Mouse (Mus musculus): ENCODE results near the gene Alpk1. TPM values are rescaled to one million over a fixed set of nuclear protein-coding genes. Genes with fewer than 3 reads are reported as not detected.
A peak's percentile ranks its signal among the peaks of the same experiment; 100 is the strongest.

Alpk1 gene
- polyA plus RNA-seq, 1 experiment, result 5.5 TPM

DNA sequence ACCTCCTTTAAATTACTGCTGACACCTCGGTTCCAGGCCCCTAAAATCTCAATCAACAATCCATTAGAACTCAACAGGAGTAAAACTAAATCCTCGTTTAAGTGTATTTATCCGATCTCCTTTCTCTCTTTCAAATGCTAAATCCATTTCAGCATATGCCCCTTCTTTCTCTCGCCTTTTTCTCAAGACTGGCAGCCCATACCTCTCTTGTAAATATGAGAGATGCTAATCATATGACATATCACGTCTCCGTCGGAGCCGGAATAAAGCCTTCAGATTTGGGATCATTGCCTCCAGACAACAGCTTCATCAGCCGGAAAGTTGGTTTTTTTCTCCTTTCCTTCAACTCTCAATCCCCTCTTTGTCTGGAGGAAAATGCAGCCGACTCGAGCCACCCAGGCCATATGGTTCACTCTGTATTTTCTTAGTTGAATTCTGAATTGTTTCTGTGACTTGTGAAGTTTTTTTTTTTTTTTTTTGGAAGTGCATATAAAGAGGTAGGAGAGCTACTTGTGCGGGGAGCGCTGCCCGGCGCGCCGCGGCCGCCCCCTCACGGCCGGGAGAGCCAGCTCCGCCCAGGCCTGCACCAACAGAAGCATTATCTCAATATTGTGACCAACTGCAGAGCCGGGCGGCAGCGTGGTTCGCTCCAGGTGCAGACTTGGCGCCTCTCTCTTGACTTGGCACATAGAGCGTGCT lies 154.5 kb downstream of the Alpk1 start:
- 2% methylated on average over 28 of the region's 28 CpGs for WGBS
- no peak overlapping the region for H3K27ac ChIP-seq (ENCODE audit: control insufficient read depth, insufficient read depth, low read depth, low read length, poor library complexity)
- no peaks in the 10 kb centered on the region; the same call in 1 of the 2 replicates for H3K4me1 ChIP-seq (ENCODE audit: control insufficient read depth, insufficient read depth, low read length)
- no peak overlapping the region for H3K4me3 ChIP-seq (replicated peaks; ENCODE audit: control insufficient read depth, low read depth, low read length)
- TF ChIP-seq CTCF (IDR thresholded peaks at IDR 0.05; ENCODE audit: control insufficient read depth, insufficient read depth, low read length) (no peak), POLR2A (IDR thresholded peaks at IDR 0.05; ENCODE audit: borderline replicate concordance, control insufficient read depth, low read depth, low read length) (peak; percentile 17; the same call in 1 of the 2 replicates)

DNA sequence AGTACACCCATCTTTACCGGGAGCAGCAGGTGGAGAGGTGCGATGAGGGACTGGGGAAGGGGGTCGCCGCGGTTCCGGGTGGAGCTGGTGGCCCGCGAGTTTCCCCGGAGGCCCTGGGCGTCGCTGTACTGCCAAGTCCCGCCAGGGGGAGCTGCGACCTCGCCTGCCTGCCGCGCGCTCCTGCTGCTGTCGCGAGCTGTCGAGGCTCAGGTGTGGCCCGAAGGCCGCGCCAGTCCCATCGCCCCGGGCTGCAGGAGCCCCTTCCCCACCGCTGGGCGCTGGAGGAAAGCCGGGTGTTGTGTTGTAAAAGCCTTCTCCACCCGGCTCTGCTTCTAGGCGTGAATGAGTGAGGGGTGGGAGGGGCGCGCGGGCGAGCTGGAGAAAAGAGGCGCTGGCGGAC lies 155.0 kb downstream of the Alpk1 start:
- Histone ChIP-seq H3K4me3 (replicated peaks; ENCODE audit: control insufficient read depth, low read depth, low read length) (no peak overlapping the region), H3K4me1 (ENCODE audit: control insufficient read depth, insufficient read depth, low read length) (no peaks in the 10 kb centered on the region; the same call in 1 of the 2 replicates), H3K27ac (ENCODE audit: control insufficient read depth, insufficient read depth, low read depth, low read length, poor library complexity) (no peak overlapping the region)
- TF ChIP-seq CTCF (IDR thresholded peaks at IDR 0.05; ENCODE audit: control insufficient read depth, insufficient read depth, low read length) (peak; percentile 83), POLR2A (IDR thresholded peaks at IDR 0.05; ENCODE audit: borderline replicate concordance, control insufficient read depth, low read depth, low read length) (no peak)
- 1% methylated on average over 36 of the region's 36 CpGs for WGBS

Other genes with a start within 250 kb of the Alpk1 start
- 26.3 and 30.0 TPM in 2 replicates for gene Larp7, start 227.2 kb downstream of the Alpk1 start, polyA plus RNA-seq (2011; ENCODE audit: insufficient read depth, insufficient read length, low replicate concordance, missing spikeins)
- gene Zgrf1, start 227.0 kb downstream of the Alpk1 start, polyA plus RNA-seq (2011; ENCODE audit: insufficient read depth, insufficient read length, low replicate concordance, missing spikeins), result 9.8 and 10.1 TPM in 2 replicates
- not detected in 2 replicates for gene Neurog2, start 147.4 kb downstream of the Alpk1 start, polyA plus RNA-seq (2011; ENCODE audit: insufficient read depth, insufficient read length, low replicate concordance, missing spikeins)
- gene Tifa, start 9.3 kb upstream of the Alpk1 start, polyA plus RNA-seq (2011; ENCODE audit: insufficient read depth, insufficient read length, low replicate concordance, missing spikeins), result 32.1 and 38.2 TPM in 2 replicates
- gene Ap1ar, start 57.0 kb upstream of the Alpk1 start, polyA plus RNA-seq (2011; ENCODE audit: insufficient read depth, insufficient read length, low replicate concordance, missing spikeins), result 22.2 and 50.8 TPM in 2 replicates
- 20.6 and 39.3 TPM in 2 replicates for gene Fam241a, start 115.8 kb upstream of the Alpk1 start, polyA plus RNA-seq (2011; ENCODE audit: insufficient read depth, insufficient read length, low replicate concordance, missing spikeins)

All from bone marrow, adult 2 months (tissue).